Mouse (Mus musculus) lung, postnatal 0 days (tissue): ENCODE measurements at regions not wholly inside any gene's neighbourhood (a gene's known extent, or its start where the extent isn't known, plus 50 kb on each side); places are given as distances from the start of the nearest gene placed in this dataset.

ENCODE experiments used
- ATAC-seq: fragments of 200-750 bp; cut with Nextera tagmentation; 2 replicates; pipeline ENCODE4 v1.8.0; 2017; ENCODE audit warnings: moderate library complexity
- DNase-seq: peaks from one replicate; pipeline ENCODE4 v3.0.0-alpha.2; 2016; ENCODE audit warnings: low spot score
- H3K27ac ChIP-seq: fragments of 300-500 bp; sonication (generic); 2 replicates; pipeline ENCODE4 v1.5.1; 2014; ENCODE audit warnings: antibody characterized with exemption, mild to moderate bottlenecking, low read length, mixed read lengths
- H3K27me3 ChIP-seq: fragments of 300-500 bp; sonication (generic); replicated peaks from 2 replicates; pipeline ENCODE4 v1.6.1; 2014; ENCODE audit warnings: low read length, mixed read lengths; ENCODE audit not compliant: insufficient read depth
- H3K36me3 ChIP-seq: fragments of 300-500 bp; sonication (generic); 2 replicates; pipeline ENCODE4 v1.6.1; 2014; ENCODE audit warnings: low read length, mixed read lengths; ENCODE audit not compliant: insufficient read depth
- H3K4me1 ChIP-seq: fragments of 300-500 bp; sonication (generic); 2 replicates; pipeline ENCODE4 v1.6.1; 2014; ENCODE audit warnings: antibody characterized with exemption, low read depth, low read length, mixed read lengths; ENCODE audit not compliant: insufficient read depth
- H3K4me2 ChIP-seq: fragments of 300-500 bp; sonication (generic); replicated peaks from 2 replicates; pipeline ENCODE4 v1.6.1; 2014; ENCODE audit warnings: low read depth, mild to moderate bottlenecking, low read length, moderate library complexity, mixed read lengths
- H3K4me3 ChIP-seq: fragments of 300-500 bp; sonication (generic); 2 replicates; pipeline ENCODE4 v1.5.1; 2014; ENCODE audit warnings: low read depth, low read length
- H3K9ac ChIP-seq: fragments of 300-500 bp; sonication (generic); replicated peaks from 2 replicates; pipeline ENCODE4 v1.6.1; 2014; ENCODE audit warnings: low read depth, mild to moderate bottlenecking
- H3K9me3 ChIP-seq: fragments of 300-500 bp; sonication (generic); 2 replicates; pipeline ENCODE4 v1.6.1; 2016; ENCODE audit warnings: low read length, mixed read lengths
- CTCF ChIP-seq: IDR thresholded peaks from 2 replicates; pipeline ENCODE4 v1.5.1; 2016; ENCODE audit warnings: antibody characterized with exemption, mild to moderate bottlenecking
- EP300 ChIP-seq: IDR thresholded peaks from 2 replicates; pipeline ENCODE4 v1.6.1; 2016; ENCODE audit warnings: antibody characterized with exemption, mild to moderate bottlenecking, control low read depth
- WGBS: fragments of 180-500 bp; shearing (Covaris S2); extraction: QIAGEN DNeasy Blood & Tissue Kit; methylation state at CpG from one replicate; pipeline ENCODE4 v1.1.7; 2014; 5-methylcytosine and 5-hydroxymethylcytosine counted together

- TF ChIP-seq EP300 (no peak), CTCF (no peak)
- no peak overlapping the region for H3K4me3 ChIP-seq
- no peaks in the 10 kb centered on the region for H3K9me3 ChIP-seq
- no peaks in the 10 kb centered on the region for H3K4me1 ChIP-seq
- H3K27ac ChIP-seq: no peak overlapping the region
- no peak overlapping the region for H3K9ac ChIP-seq
- no peaks in the 10 kb centered on the region for H3K27me3 ChIP-seq
- no peak for ATAC-seq
- no peak overlapping the region for H3K4me2 ChIP-seq
- no peaks in the 10 kb centered on the region for H3K36me3 ChIP-seq
- DNase-seq: no peak
- WGBS: 60% methylated on average over 2 of the region's 2 CpGs
Observed at GRCm38 (mm10) chr2:51473753-51474152, 153.6 kb upstream of the Tas2r134 start.

GRCm38 (mm10) chr2:51467027-51467694, 160.2 kb upstream of the Tas2r134 start:
- no peaks in the 10 kb centered on the region for H3K4me1 ChIP-seq
- WGBS: 59% methylated on average over 7 of the region's 7 CpGs
- no peak overlapping the region for H3K4me2 ChIP-seq
- H3K4me3 ChIP-seq: no peak overlapping the region
- H3K36me3 ChIP-seq: no peaks in the 10 kb centered on the region
- ATAC-seq: peak; percentile 16; the same call in 1 of the 2 replicates
- H3K27me3 ChIP-seq: no peaks in the 10 kb centered on the region
- no peak overlapping the region for H3K27ac ChIP-seq
- DNase-seq: no peak
- no peaks in the 10 kb centered on the region for H3K9me3 ChIP-seq
- H3K9ac ChIP-seq: no peak overlapping the region
- no peak for TF ChIP-seq CTCF
- no peak for TF ChIP-seq EP300

GRCm38 (mm10) chr2:51466003-51466402, 161.3 kb upstream of the Tas2r134 start:
- TF ChIP-seq CTCF (no peak), EP300 (no peak)
- H3K9ac ChIP-seq: no peak overlapping the region
- H3K4me3 ChIP-seq: no peak overlapping the region
- WGBS: 87% methylated on average over 7 of the region's 7 CpGs
- no peak for DNase-seq
- H3K4me2 ChIP-seq: no peak overlapping the region
- no peaks in the 10 kb centered on the region for H3K27me3 ChIP-seq
- H3K9me3 ChIP-seq: no peaks in the 10 kb centered on the region
- H3K36me3 ChIP-seq: no peaks in the 10 kb centered on the region
- no peaks in the 10 kb centered on the region for H3K4me1 ChIP-seq
- no peak overlapping the region for H3K27ac ChIP-seq
- ATAC-seq: no peak

GRCm38 (mm10) chr2:51465576-51465975, 161.7 kb upstream of the Tas2r134 start:
- Histone ChIP-seq H3K27ac (no peak overlapping the region), H3K9me3 (no peaks in the 10 kb centered on the region), H3K36me3 (no peaks in the 10 kb centered on the region), H3K4me2 (no peak overlapping the region), H3K27me3 (no peaks in the 10 kb centered on the region), H3K4me3 (no peak overlapping the region), H3K4me1 (no peaks in the 10 kb centered on the region), H3K9ac (no peak overlapping the region)
- TF ChIP-seq EP300 (no peak), CTCF (no peak)
- ATAC-seq: no peak
- 36% methylated on average over 7 of the region's 7 CpGs for WGBS
- DNase-seq: peak; percentile 6

GRCm38 (mm10) chr2:51464356-51464755, 163.0 kb upstream of the Tas2r134 start:
- no peak for DNase-seq
- no peaks in the 10 kb centered on the region for H3K4me1 ChIP-seq
- ATAC-seq: no peak
- H3K4me2 ChIP-seq: no peak overlapping the region
- no peak overlapping the region for H3K4me3 ChIP-seq
- TF ChIP-seq CTCF (no peak), EP300 (no peak)
- WGBS: 74% methylated on average over 2 of the region's 2 CpGs
- no peak overlapping the region for H3K27ac ChIP-seq
- no peaks in the 10 kb centered on the region for H3K36me3 ChIP-seq
- no peaks in the 10 kb centered on the region for H3K9me3 ChIP-seq
- H3K27me3 ChIP-seq: no peaks in the 10 kb centered on the region
- no peak overlapping the region for H3K9ac ChIP-seq

- Histone ChIP-seq H3K9me3 (no peaks in the 10 kb centered on the region), H3K27me3 (no peaks in the 10 kb centered on the region), H3K4me2 (no peak overlapping the region), H3K27ac (no peak overlapping the region), H3K9ac (no peak overlapping the region), H3K4me3 (no peak overlapping the region), H3K36me3 (no peaks in the 10 kb centered on the region), H3K4me1 (no peaks in the 10 kb centered on the region)
- TF ChIP-seq EP300 (no peak), CTCF (no peak)
- WGBS: 85% methylated on average over 2 of the region's 2 CpGs
- DNase-seq (no peak), ATAC-seq (no peak)
Observed at GRCm38 (mm10) chr2:51460896-51461295, 166.4 kb upstream of the Tas2r134 start.

GRCm38 (mm10) chr2:51459486-51459885, 167.8 kb upstream of the Tas2r134 start:
- WGBS: 83% methylated on average over 2 of the region's 2 CpGs
- Histone ChIP-seq H3K36me3 (no peaks in the 10 kb centered on the region), H3K4me3 (no peak overlapping the region), H3K4me1 (no peaks in the 10 kb centered on the region), H3K9ac (no peak overlapping the region), H3K4me2 (no peak overlapping the region), H3K27me3 (no peaks in the 10 kb centered on the region), H3K27ac (no peak overlapping the region), H3K9me3 (no peaks in the 10 kb centered on the region)
- DNase-seq: no peak
- TF ChIP-seq EP300 (no peak), CTCF (no peak)
- ATAC-seq: no peak
